11 mouse cellular contexts compared by ENCODE assay signal in genomic region chr5:93152451-93152850, GRCm38 (mm10). TPM values are rescaled to one million over a fixed set of nuclear protein-coding genes. Genes with fewer than 3 reads are reported as not detected.
DNase-seq lines count a peak whose midpoint lies in the region; ATAC-seq and TF ChIP-seq lines count a peak whose summit lies in the region.
"Had no signal": no experiment of that assay in that cellular context is flagged by ENCODE, and none has a peak within 500 bp of the region (broad histone marks: within the 10 kb centered on the region; RNA-seq: fewer than 3 reads in every experiment).

No protein-coding gene starts in this region.

- no peaks in the 10 kb centered on the region for H3K27me3 ChIP-seq in heart, embryonic 15.5 days
- no peaks in the 10 kb centered on the region for H3K27me3 ChIP-seq in heart, embryonic 11.5 days (ENCODE audit: control insufficient read depth, insufficient read depth, low read length)
- no peaks in the 10 kb centered on the region for H3K27me3 ChIP-seq in CH12.LX (replicated peaks)
- H3K27me3 ChIP-seq: hindbrain, embryonic 13.5 days; neural tube, embryonic 13.5 days had no signal

- peaks cover 21% of the 10 kb centered on the region; the same call in 1 of the 2 replicates for H3K36me3 ChIP-seq in heart, embryonic 15.5 days
- peaks cover 13% of the 10 kb centered on the region for H3K36me3 ChIP-seq in heart, embryonic 11.5 days (ENCODE audit: control insufficient read depth, insufficient read depth, low read length)
- peaks cover 41 to 77% of the 10 kb centered on the region in 2 experiments for H3K36me3 ChIP-seq in CH12.LX (replicated peaks in 1 of 2; ENCODE audit: control insufficient read depth in 1 of 2, insufficient read depth in 1 of 2, low read length in 1 of 2)

- TF ChIP-seq RAD21 in CH12.LX (IDR thresholded peaks at IDR 0.05; ENCODE audit: low read depth, low read length), result peak; percentile 2

- 69% methylated on average over 4 of the region's 4 CpGs for WGBS in heart, embryonic 15.5 days
- 72% methylated on average over 4 of the region's 4 CpGs for WGBS in heart, embryonic 11.5 days (ENCODE audit: insufficient replicate concordance)

- no peak overlapping the region for H3K9ac ChIP-seq in heart, embryonic 15.5 days
- no peak overlapping the region for H3K9ac ChIP-seq in heart, embryonic 11.5 days (ENCODE audit: low read depth, low read length)
- peak overlapping the region; percentile 44 for H3K9ac ChIP-seq in CH12.LX (ENCODE audit: insufficient read depth, low read depth)
- H3K9ac ChIP-seq: hindbrain, embryonic 13.5 days; neural tube, embryonic 13.5 days had no signal

- H3K4me3 ChIP-seq in heart, embryonic 15.5 days, result no peak overlapping the region
- H3K4me3 ChIP-seq in heart, embryonic 11.5 days (ENCODE audit: low read depth, low read length), result no peak overlapping the region
- H3K4me3 ChIP-seq in CH12.LX (replicated peaks in 1 of 3; ENCODE audit: low read depth in 2 of 3, low read length in 2 of 3, poor library complexity in 1 of 3), result peak overlapping the region; percentile 17 to 45 (median 29)
- H3K4me3 ChIP-seq: hindbrain, embryonic 13.5 days; neural tube, embryonic 13.5 days had no signal

- peak; percentile 35; the same call in 1 of the 2 replicates for TF ChIP-seq EP300 in CH12.LX (IDR thresholded peaks at IDR 0.05; ENCODE audit: low read length)

- no peaks in the 10 kb centered on the region for H3K9me3 ChIP-seq in heart, embryonic 15.5 days (replicated peaks)
- no peaks in the 10 kb centered on the region for H3K9me3 ChIP-seq in heart, embryonic 11.5 days (replicated peaks; ENCODE audit: control insufficient read depth, low read length)
- no peaks in the 10 kb centered on the region for H3K9me3 ChIP-seq in CH12.LX (replicated peaks; ENCODE audit: low read length)
- H3K9me3 ChIP-seq: hindbrain, embryonic 13.5 days; neural tube, embryonic 13.5 days had no signal

- dilution Hi-C loops in CH12.LX (cut with MboI; ENCODE audit: extremely low pct_ligation_motif_present, extremely low pct_unique_long_range_greater_than_20kb, low sequenced_read_pairs), result no loop called here

- DNase-seq in CH12.LX (ENCODE audit: extremely low read depth), result peak; percentile 73
- peak; percentile 23 for DNase-seq in liver
- DNase-seq in naive thymus-derived CD4-positive, alpha-beta T cell, adult 2 months (ENCODE audit: low read depth), result peak; percentile 47
- DNase-seq in kidney, adult 8-10 months, result no peak
- DNase-seq in adrenal gland, postnatal 36 days, result no peak
- DNase-seq in kidney, postnatal 25 days, result no peak
- DNase-seq: adrenal gland, postnatal 14 days had no signal

- peaks cover 14% of the 10 kb centered on the region for H3K79me2 ChIP-seq in CH12.LX (replicated peaks; ENCODE audit: control insufficient read depth, extremely low read depth, insufficient read depth, poor library complexity, severe bottlenecking)

- TF ChIP-seq POLR2A in CH12.LX (IDR thresholded peaks at IDR 0.05; ENCODE audit: low read depth, low read length), result peak; percentile 37; the same call in 1 of the 2 replicates

- no peak for ATAC-seq in heart, embryonic 15.5 days (replicated peaks; ENCODE audit: insufficient number of reproducible peaks, insufficient read depth, low FRiP score, low read depth)
- no peak for ATAC-seq in heart, embryonic 11.5 days (replicated peaks; ENCODE audit: insufficient number of reproducible peaks, low FRiP score, low TSS enrichment)

- H3K4me2 ChIP-seq in heart, embryonic 15.5 days, result no peak overlapping the region
- no peak overlapping the region for H3K4me2 ChIP-seq in heart, embryonic 11.5 days
- peak overlapping the region; percentile 90 for H3K4me2 ChIP-seq in CH12.LX (ENCODE audit: insufficient read depth, low read depth, poor library complexity, severe bottlenecking)
- H3K4me2 ChIP-seq: hindbrain, embryonic 13.5 days; neural tube, embryonic 13.5 days had no signal

- 0 out of 4 replicates have a peak, but pooled peaks of 1 of the 2 experiments have one; percentile 7 for TF ChIP-seq CTCF in CH12.LX (conservative IDR thresholded peaks at IDR 0.05 in 1 of 2, IDR thresholded peaks at IDR 0.05 in 1 of 2; ENCODE audit: low read depth in 2 of 2, low read length in 2 of 2)

- in situ Hi-C loops in CH12.LX (cut with MboI; ENCODE audit: low pct_ligation_motif_present, low pct_unique_long_range_greater_than_20kb, low sequenced_read_pairs), result no loop called here

- H3K4me1 ChIP-seq in heart, embryonic 15.5 days (replicated peaks), result peaks cover 40% of the 10 kb centered on the region
- peaks cover 40% of the 10 kb centered on the region for H3K4me1 ChIP-seq in heart, embryonic 11.5 days (ENCODE audit: control insufficient read depth, insufficient read depth, low read length)
- H3K4me1 ChIP-seq in CH12.LX (ENCODE audit: control insufficient read depth in 1 of 2, insufficient read depth in 2 of 2), result peaks cover 23 to 48% of the 10 kb centered on the region in 2 experiments

- H3K27ac ChIP-seq in heart, embryonic 15.5 days, result peak overlapping the region; percentile 20; the same call in 1 of the 2 replicates
- no peak overlapping the region for H3K27ac ChIP-seq in heart, embryonic 11.5 days (ENCODE audit: low read depth, low read length)
- H3K27ac ChIP-seq in CH12.LX (ENCODE audit: insufficient read depth, low read depth), result peak overlapping the region; percentile 93
- H3K27ac ChIP-seq: hindbrain, embryonic 13.5 days; neural tube, embryonic 13.5 days had no signal

TF ChIP-seq in CH12.LX, 34 proteins besides CTCF, POLR2A, EP300 and RAD21:
- no peak for TF ChIP-seq USF2 (conservative IDR thresholded peaks at IDR 0.05; ENCODE audit: low read depth, low read length)
- TF ChIP-seq TBP (conservative IDR thresholded peaks at IDR 0.05; ENCODE audit: low read depth, low read length), result no peak
- TF ChIP-seq NRF1 (IDR thresholded peaks at IDR 0.05; ENCODE audit: low read depth, low read length), result peak; percentile 16; the same call in 1 of the 2 replicates
- TF ChIP-seq ZNF384 (IDR thresholded peaks at IDR 0.05; ENCODE audit: low read depth, low read length), result peak; percentile 27; the same call in 1 of the 2 replicates
- peak; percentile 81 for TF ChIP-seq SIN3A (IDR thresholded peaks at IDR 0.05; ENCODE audit: low read length)
- TF ChIP-seq SMC3 (IDR thresholded peaks at IDR 0.05; ENCODE audit: low read depth, low read length), result peak; percentile 18; the same call in 1 of the 2 replicates
- peak; percentile 80 for TF ChIP-seq MAZ (IDR thresholded peaks at IDR 0.05; ENCODE audit: low read depth, low read length)
- TF ChIP-seq MEF2A (IDR thresholded peaks at IDR 0.05; ENCODE audit: borderline replicate concordance, low read depth, low read length), result peak; percentile 56
- TF ChIP-seq POLR2AphosphoS2 (IDR thresholded peaks at IDR 0.05; ENCODE audit: low read depth, low read length), result no peak
- peak; percentile 64 for TF ChIP-seq ELF1 (IDR thresholded peaks at IDR 0.05; ENCODE audit: low read depth, low read length)
- no peak for TF ChIP-seq ZMIZ1 (IDR thresholded peaks at IDR 0.05; ENCODE audit: low read depth, low read length)
- TF ChIP-seq ETS1 (conservative IDR thresholded peaks at IDR 0.05; ENCODE audit: low read depth, low read length), result peak; percentile 37
- TF ChIP-seq MYC (IDR thresholded peaks at IDR 0.05; ENCODE audit: low read depth, low read length), result 0 out of 2 replicates have a peak, but pooled peaks have one; percentile 57
- TF ChIP-seq E2F4 (IDR thresholded peaks at IDR 0.05; ENCODE audit: insufficient replicate concordance, low read depth, low read length), result no peak
- peak; percentile 78 for TF ChIP-seq IRF4 (IDR thresholded peaks at IDR 0.05; ENCODE audit: low read depth, low read length)
- TF ChIP-seq MAX (IDR thresholded peaks at IDR 0.05; ENCODE audit: low read length), result 0 out of 2 replicates have a peak, but pooled peaks have one; percentile 17
- TF ChIP-seq BHLHE40 (IDR thresholded peaks at IDR 0.05; ENCODE audit: low read depth, low read length), result peak; percentile 18; the same call in 1 of the 2 replicates

RNA-seq across cellular contexts. Expression of gene Ccni, which starts 53.8 kb away (rescaled TPM):
- 90.3 and 93.6 TPM in 2 replicates for polyA plus RNA-seq in heart, embryonic 15.5 days (2015; fragmentation: Nextera tagmentation; extraction: Ambion mirVana)
- 96.5 and 99.1 TPM in 2 replicates for polyA plus RNA-seq in heart, embryonic 11.5 days (2014; fragmentation: Nextera tagmentation; extraction: Ambion mirVana)
- 30.1 and 34.7 TPM in 2 replicates for total RNA-seq in CH12.LX (2012; rRNA removed)
- 91.6 and 93.3 TPM in 2 replicates for total RNA-seq in CH12.LX (2014; rRNA removed)
- polyA plus RNA-seq in CH12.LX (2012; ENCODE audit: insufficient read length, low read depth), result 59.5 and 82.1 TPM in 2 replicates
- total RNA-seq in adrenal gland, postnatal 36 days (2021), result 100 to 1,000 TPM; 213 to 239 TPM

RNA-seq across cellular contexts. Expression of gene 2010109A12Rik, which starts 53.9 kb away (rescaled TPM):
- 1.3 and 2.5 TPM in 2 replicates for polyA plus RNA-seq in heart, embryonic 15.5 days (2015; fragmentation: Nextera tagmentation; extraction: Ambion mirVana)
- 1.2 and 1.6 TPM in 2 replicates for polyA plus RNA-seq in heart, embryonic 11.5 days (2014; fragmentation: Nextera tagmentation; extraction: Ambion mirVana)
- total RNA-seq in CH12.LX (2012; rRNA removed) (0.25 and 0.42 TPM in 2 replicates), CH12.LX (2014; rRNA removed) (not detected in 2 replicates)
- 0.38 TPM in 1 of 2 replicates, not detected in the other for polyA plus RNA-seq in CH12.LX (2012; ENCODE audit: insufficient read length, low read depth)
- total RNA-seq in adrenal gland, postnatal 36 days (2021), result 1 to 10 TPM in 1 of 2 experiments, under 1 TPM in 1; 0.86 to 1.5 TPM

RNA-seq across cellular contexts. Expression of gene Sept11, which starts 59.2 kb away (rescaled TPM):
- 79.0 and 94.5 TPM in 2 replicates for polyA plus RNA-seq in heart, embryonic 15.5 days (2015; fragmentation: Nextera tagmentation; extraction: Ambion mirVana)
- 96.6 and 97.3 TPM in 2 replicates for polyA plus RNA-seq in heart, embryonic 11.5 days (2014; fragmentation: Nextera tagmentation; extraction: Ambion mirVana)
- total RNA-seq in CH12.LX (2012; rRNA removed), result 72.3 and 76.5 TPM in 2 replicates
- total RNA-seq in CH12.LX (2014; rRNA removed), result 66.5 and 78.5 TPM in 2 replicates
- 138 and 159 TPM in 2 replicates for polyA plus RNA-seq in CH12.LX (2012; ENCODE audit: insufficient read length, low read depth)
- total RNA-seq in adrenal gland, postnatal 36 days (2021), result 10 to 100 TPM; 37.0 to 46.9 TPM

Comparison
In these comparisons a context has a peak if more than half of its experiments do, and no peak if none do; other contexts are left out.
1. H3K4me3 ChIP-seq: peak in CH12.LX (3 of 3); none in heart, embryonic 15.5 days (single experiment) and heart, embryonic 11.5 days (single experiment).
2. DNase-seq: peak in CH12.LX (single experiment), liver (single experiment) and naive thymus-derived CD4-positive, alpha-beta T cell, adult 2 months (single experiment); none in kidney, adult 8-10 months (0 of 2), adrenal gland, postnatal 36 days (0 of 2) and kidney, postnatal 25 days (0 of 2).